Mouse (Mus musculus) CH12.LX (cell line): Measurements from ENCODE around the gene Hoxb2.

ENCODE experiments used
- CTCF ChIP-seq, 2 experiments: IDR thresholded peaks in 1 of 2; conservative IDR thresholded peaks in 1 of 2; 2 replicates each; pipeline ENCODE4 v1.5.1; 2011 to 2012; ENCODE audit warnings: low read depth in 2 of 2, low read length in 2 of 2, improper control_type of control experiment in 1 of 2, inconsistent platforms in 1 of 2, mild to moderate bottlenecking in 1 of 2, moderate library complexity in 1 of 2
- EP300 ChIP-seq: IDR thresholded peaks from 2 replicates; pipeline ENCODE4 v1.6.1; 2011; ENCODE audit warnings: low read length, improper control_type of control experiment
- JUN ChIP-seq: IDR thresholded peaks from 2 replicates; pipeline ENCODE4 v1.6.1; 2011; ENCODE audit warnings: low read depth, mild to moderate bottlenecking, low read length, improper control_type of control experiment, moderate library complexity; ENCODE audit not compliant: insufficient read depth
- MAFK ChIP-seq: IDR thresholded peaks from 2 replicates; pipeline ENCODE4 v1.6.1; 2011; ENCODE audit warnings: low read length, improper control_type of control experiment; ENCODE audit not compliant: insufficient replicate concordance
- POLR2A ChIP-seq: IDR thresholded peaks from 2 replicates; pipeline ENCODE4 v1.6.1; 2011; ENCODE audit warnings: low read depth, mild to moderate bottlenecking, improper control_type of control experiment, low read length

DNA sequence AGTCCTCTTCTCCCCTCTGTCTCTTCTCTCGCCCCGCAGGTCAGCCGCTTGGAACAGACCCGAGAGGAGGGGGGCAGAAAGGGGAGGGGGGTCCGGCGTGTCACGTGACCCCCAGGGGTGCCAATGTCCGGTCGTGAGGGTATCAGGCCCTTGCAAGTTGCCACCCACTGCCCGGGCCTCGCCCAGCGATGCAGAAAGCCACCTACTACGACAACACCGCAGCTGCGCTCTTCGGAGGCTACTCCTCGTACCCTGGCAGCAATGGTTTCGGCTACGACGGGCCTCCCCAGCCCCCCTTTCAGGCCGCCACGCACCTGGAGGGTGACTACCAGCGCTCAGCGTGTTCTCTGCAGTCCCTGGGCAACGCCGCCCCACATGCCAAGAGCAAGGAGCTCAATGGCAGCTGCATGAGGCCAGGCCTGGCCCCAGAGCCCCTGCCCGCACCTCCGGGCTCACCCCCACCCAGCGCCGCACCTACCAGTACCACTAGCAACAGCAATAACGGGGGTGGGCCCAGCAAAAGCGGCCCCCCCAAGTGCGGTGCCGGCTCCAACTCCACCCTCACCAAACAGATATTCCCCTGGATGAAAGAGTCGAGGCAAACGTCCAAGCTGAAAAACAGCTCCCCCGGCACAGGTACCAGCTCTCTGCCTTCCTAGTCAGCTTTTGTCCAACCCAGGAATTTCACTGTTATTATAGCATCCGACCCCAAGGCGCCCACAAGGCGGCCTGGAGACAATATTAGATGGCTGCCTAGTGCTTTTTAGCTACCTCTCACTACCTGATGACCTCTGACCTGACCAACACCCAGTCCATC lies 6.1 kb upstream of the Hoxb2 start:
- TF ChIP-seq CTCF (conservative IDR thresholded peaks at IDR 0.05 in 1 of 2, IDR thresholded peaks at IDR 0.05 in 1 of 2; ENCODE audit: low read depth in 2 of 2, low read length in 2 of 2) (no peak), POLR2A (no peak), JUN (no peak), EP300 (no peak), MAFK (no peak)
